Mouse (Mus musculus): ENCODE results near the gene Ifitm1.
"Not testable (repeated sequence)": the region's sequence is repeated elsewhere in the genome, so short reads cannot be mapped to it uniquely, and the experiment has no call there.

Ifitm1 gene

DNA sequence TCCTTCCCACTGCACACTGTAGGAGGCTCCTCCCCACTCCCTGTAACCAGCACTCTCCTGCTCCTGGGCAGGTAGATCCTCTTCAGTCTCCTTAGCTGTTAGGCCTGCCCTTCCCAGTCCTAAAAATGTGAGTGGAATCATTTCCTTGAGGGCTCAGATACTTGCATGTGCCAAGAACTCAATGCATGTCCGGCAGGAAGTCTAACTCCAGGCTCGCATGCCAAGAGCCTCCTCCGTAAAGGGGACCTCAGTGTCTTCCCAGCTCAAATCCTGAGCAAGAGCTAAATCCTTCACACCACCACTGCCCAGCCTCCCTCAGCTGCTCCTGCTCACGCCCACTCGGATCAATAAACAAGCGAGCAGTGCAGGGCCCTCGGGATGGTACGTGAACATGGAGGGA, 16.0 kb upstream of the Ifitm1 start:
- DNase-seq (ENCODE audit: low spot score) = no peak

DNA sequence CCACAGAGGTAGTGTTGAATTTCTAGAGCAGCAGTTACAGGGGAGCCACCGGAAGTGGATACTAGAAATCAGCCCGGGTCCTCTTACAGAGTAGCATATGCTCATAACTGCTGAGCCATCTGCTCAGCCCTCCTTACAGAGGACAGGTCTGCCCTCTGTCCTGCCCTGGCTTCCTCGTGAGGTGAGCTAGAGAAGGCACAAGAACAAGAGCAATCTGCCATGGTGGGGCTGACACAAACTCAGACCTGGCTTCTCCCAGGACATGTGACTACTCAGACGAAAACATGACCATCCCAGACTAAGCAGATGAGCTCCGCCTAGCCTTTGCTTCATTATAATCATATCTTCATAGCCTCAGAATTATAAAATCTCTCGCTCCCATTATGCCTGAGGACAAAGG, 15.3 kb upstream of the Ifitm1 start:
- DNase-seq (ENCODE audit: low spot score) = no peak

DNA sequence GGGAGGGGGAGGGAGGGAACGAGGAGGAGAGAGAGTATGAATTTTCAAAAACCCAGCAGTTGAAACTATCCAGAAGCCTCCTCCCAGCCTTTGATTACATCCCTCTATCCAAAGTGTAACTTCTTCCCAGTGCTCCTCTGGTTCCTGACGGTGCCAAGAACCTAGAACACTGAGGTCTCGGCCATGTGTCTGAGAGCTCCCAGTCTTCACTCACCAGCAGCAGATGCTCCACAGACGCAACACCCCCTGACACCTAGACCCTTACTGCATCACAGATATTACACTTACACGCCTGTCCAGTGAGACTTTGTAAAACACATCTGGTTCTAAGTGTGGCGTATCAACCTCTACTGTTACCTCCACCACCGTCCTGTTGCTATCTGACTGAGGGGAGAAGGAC, 14.6 kb upstream of the Ifitm1 start:
- DNase-seq (ENCODE audit: low spot score) = no peak

DNA sequence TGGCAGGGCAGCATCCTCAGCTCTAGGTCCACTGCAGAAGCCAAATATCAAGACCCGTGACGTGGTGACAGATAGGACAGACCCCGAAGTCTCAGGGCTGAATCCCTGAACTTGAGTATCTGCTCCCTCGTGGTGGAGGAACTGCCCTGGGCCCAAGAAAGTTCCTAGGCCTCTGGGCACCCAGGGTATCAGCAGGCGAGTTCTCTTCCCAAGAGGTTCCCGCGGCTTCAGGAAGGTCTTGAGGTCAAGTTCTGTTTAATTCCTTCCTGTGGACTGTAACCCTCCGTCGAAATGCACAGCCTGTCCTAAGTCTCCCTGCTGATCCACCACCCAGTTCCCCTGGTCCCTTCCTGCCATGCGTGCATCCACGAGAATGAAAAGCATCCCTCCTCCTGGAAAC, 13.9 kb upstream of the Ifitm1 start:
- no peak for DNase-seq (ENCODE audit: low spot score)

DNA sequence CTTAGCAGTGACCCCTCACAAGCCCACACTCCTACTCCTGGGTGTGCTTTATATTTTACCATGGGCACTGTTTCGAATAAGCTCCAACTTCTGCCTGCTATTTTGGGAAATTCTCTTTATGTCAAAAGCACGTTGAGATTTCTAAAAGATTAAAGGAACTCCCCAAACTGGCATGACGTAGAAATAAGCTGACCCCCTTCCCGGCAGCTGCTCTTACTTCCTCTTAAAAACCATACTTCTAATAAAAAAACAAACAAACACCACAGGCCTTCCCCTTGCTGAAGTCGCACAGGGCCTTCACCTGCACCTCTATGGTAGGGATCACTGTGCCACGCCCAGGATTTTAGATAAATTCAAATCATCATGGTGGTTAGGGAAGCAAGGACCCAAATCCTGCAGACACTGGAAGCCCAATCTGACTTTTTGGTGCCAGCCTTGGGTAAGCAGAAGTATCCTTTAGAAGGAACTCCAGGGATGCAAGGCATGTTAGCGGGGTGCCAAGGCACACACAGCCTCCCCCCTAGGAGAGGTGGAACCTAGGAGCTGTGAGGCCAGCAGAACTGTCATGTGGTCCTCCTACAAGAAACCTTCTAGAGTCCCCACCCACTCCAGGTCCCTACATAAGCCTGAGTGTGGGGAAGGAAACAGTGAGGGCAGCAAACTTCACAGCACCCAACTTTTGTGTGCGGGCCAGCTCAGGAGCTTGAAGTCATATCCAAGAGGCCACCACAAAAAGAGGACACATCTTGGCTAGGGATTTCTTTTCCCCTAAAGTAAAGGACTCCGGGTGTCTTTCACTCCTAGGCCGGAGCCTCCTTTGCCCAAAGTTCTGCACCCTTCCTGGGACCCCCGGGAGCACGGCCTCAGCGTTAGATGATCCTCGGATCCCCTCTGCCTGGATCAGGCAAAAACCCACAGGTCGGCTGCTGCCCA, 13.0 kb upstream of the Ifitm1 start:
- no peak for DNase-seq (ENCODE audit: low spot score)

DNA sequence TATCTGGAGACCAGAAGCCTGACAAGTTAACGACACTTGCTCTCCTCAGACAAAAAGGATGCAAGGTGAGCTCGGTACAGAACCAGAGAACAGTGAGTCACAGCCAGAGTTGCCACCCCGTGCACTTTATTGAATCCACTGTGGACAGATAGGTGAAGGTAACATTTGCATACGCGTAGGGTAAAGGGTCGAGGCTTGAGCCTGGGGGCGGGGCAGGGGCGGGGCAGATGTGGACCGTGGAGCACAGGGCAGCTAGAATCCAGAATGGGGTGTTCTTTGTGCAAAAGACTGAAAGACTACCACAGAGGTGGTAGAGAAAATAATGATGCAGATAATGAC, 12.3 kb upstream of the Ifitm1 start:
- no peak for DNase-seq (ENCODE audit: low spot score)

DNA sequence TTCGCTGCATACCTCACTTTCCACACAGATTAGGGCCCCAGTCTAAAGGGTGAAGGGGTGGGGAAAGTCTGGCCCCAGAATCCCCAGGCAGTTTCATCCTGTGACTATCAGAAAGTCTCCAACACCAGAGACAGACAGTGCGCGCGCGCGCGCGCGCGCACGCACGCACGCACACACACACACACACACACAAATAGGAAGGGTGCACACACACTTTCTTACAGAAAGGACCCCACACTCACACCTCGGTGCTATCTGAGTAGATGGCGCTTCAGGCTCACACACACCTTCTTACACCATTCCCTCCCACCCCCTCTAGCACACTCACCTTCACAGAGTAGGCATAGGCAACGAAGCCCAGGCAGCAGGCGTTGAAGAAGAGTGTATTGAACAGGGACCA, 11.7 kb upstream of the Ifitm1 start:
- no peak for DNase-seq (ENCODE audit: low spot score)

DNA sequence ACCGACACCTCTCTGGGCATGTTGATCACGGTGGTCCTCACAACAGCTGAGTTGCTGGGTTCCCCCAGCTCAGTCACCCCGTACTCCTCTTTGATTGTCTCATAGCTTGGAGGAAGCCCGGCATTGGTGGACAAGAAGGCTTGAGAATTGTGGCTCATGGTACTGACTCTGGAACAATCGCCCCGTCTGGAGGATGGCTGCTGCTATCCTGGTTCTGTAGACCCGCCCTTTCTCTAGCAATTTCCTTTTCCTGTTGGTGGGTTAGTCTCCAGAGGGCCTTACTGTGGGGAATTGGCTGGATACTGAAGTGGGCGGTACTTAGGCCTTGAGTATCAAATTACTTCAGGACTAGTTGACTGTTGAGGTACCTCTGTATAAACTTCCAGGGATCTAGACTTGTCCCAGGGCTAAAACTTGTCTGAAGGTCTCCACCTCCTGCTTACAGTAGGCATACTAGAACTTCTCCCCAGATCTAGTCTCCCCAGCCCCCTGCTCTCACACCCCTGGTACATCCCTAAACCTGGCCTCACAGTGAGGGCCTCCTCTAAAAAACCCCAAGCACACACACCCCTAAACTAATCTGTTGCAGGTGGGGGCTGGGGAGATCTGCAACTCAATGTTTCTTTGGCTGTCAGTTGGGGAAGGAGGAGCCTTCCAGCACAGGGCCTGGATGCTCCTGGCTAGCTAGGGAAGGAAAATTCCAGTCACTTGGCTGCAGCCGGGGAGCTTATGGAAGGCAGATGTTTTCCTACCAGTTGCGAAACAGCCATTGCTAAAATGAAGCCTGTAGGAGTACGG, 11.1 kb upstream of the Ifitm1 start, which contains the start of the genes Gm45717 and Ifitm2:
Gene Gm45717, minus strand, starts transcription at position 180 of the 798 bp plus-strand sequence.
Gene Ifitm2, minus strand, starts transcription at position 230 of the 798 bp plus-strand sequence.
- DNase-seq (ENCODE audit: low spot score) = peak; percentile 79

DNA sequence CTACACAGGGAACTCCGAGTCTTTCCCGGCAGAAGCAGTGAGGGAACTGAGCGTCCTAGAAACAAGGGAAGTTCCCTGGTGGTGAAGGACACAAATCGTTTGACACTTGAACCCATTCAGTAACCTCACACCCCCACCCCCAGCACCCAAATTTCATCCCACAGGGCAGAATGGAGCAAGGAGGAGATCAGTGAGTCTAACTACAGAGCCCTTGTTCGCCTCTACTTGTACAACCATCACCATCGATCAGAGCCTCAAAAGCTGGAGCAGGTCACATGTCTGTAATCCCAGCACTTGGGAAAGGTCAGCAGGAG, 10.5 kb upstream of the Ifitm1 start:
- DNase-seq (ENCODE audit: low spot score) = no peak

DNA sequence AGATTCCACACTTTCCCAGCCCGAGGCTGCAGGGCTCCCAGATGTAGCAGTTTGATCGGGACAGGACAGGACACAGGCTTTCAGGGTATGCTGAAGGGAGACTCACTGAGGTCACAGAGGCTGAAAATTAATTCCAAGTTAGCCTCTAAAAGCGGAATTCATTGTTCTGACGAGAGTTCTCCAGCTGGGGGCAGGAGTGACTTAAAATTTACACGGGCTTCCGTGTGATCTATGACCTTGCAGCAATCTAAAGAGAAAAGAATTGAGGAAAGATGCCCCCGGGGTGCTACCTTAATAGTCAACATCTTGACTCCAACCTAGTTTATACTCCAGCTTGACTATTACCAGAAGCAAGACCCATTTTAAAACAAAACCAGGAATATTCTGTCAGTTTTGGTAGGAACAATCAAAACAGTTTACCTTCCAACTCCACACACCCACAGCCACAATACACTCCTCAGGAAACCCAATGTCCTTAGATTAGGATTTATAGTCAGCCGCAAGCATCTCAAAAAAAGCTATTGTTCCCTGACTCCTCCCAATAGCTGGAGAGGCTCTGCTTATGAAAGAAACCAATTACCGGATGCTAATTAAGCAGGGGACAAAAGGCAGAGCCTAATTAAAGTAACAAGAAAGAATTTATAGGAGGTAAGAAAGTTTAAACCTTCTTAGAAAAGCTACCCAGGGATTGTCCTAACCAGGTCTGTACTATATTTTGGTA, 7.7 kb upstream of the Ifitm1 start:
- DNase-seq (ENCODE audit: low spot score) = peak; percentile 73

DNA sequence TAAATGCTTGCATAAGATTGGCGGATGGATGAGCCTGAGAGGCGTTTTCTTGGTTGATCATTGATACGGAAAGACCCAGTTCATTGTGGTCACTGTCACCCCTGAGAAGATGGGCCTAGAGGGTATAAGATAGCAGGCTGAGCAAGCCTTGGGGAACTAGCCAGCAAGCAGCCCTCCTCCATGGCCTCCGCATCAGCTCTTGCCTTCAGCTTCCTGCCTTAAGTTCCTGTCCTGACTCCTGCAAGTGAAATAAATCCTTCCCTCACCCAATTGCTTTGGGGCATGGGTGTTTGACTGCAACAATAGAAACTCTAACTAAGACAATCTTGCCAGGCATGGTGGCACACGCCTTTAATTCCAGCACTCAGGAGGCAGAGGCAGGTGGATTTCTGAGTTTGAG, 7.0 kb upstream of the Ifitm1 start:
- no peak for DNase-seq (ENCODE audit: low spot score)

DNA sequence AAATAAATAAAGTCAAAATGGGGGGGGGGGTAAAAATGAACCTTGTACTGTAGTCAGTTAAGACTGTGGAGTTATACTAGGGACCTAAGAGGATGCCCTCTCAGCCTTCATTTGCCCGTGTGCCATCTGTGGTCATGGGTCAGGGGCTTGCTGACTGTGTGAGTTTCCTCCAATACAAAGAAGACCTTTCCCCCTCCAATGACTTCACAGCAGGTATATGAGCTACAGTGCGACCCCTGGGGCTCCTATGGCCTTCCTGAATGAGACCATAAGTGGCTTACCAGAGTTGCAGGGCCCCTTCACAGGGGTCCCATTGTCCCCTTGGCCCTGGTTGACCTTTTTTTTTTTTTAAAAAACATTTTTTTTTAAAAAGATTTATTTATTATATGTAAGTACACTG, 5.6 kb upstream of the Ifitm1 start:
- DNase-seq (ENCODE audit: low spot score) = no peak

DNA sequence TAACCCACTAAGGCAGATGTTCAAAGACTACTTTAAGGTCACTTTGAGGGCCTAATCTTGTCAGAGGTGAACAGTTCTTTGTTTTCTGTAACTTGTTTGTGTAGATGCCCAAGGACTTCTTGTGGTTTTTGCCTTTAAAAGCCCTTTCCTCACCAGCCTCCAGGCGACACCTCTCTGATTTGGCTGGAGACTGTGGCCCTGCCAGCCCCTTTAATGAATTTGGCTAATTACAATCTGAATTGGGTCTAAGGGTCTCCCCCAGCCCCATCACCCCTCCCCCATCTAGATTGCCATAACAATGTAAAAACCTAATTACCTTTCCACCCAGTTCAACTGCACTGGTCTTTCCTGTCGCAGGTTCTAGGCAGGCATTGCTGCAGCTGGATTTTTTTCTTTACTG, 4.3 kb upstream of the Ifitm1 start:
- DNase-seq (ENCODE audit: low spot score) = no peak

DNA sequence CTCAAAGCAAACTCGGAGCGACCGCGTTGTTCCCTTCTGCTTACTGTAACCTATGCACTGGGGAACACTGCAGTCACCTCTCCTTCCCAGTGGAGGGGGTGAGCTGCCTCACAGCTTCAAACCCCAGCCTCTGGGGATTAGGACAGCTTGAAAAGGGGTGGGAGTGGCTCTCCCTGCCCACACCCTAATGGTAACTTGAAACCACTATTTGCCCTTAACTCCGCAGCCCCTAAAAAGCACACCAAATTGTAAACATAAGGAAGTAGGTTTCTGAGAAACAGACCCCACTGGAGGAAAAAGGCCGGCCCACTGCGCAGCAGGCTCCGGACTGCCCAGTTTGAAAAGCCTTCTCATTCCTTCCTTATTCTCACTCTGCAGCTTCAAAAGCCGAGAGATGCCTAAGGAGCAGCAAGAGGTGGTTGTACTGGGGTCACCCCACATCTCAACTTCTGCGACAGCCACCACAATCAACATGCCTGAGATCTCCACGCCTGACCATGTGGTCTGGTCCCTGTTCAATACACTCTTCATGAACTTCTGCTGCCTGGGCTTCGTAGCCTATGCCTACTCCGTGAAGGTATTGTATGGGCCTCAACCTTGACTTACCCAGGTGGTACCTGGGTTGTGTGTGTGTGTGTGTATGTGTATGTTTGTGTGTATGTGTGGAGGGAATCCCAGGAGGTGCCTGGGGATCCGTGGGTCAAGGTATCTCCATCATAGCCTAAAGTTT, 1.0 kb downstream of the Ifitm1 start:
- DNase-seq (ENCODE audit: low spot score) = no peak

DNA sequence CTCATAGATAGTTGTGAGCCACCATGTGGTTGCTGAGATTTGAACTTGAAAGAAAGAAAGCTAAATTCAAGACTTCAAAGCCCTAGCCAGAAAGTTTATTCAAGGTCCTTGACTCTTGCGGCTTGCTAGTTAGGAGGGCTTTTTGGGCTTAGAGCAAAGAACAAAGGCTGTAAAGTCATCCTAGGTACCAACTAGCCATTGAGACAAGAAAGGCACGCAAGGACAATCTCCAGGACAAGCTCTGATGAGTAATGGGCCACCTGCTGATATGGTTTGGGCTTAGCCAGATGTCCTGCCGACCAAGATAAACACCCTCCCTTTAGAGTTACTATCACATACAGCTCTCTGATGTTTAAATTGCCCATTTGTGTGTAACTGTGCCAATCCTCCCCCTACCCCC, 1.7 kb downstream of the Ifitm1 start:
- not testable (repeated sequence) for DNase-seq (ENCODE audit: low spot score)

DNA sequence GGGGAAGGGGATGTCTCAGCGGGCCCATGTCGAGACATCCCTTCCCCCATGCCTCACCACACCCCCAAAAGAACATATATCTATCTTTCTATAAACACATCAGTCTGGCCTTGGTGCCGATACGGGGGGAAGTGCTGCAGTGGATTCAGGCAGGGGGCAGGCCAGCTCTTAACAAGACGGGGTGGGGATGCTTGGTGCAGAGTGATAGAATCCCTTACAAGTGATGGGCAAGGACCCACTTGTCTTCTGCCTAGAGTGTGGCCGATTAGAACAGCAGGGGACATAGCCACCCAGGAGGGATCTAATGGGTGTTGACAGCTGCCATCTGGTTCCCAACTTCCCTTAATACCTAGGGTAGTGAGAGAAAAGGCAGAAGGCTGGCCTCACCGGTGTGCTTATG, 3.9 kb downstream of the Ifitm1 start:
- DNase-seq (ENCODE audit: low spot score) = no peak

DNA sequence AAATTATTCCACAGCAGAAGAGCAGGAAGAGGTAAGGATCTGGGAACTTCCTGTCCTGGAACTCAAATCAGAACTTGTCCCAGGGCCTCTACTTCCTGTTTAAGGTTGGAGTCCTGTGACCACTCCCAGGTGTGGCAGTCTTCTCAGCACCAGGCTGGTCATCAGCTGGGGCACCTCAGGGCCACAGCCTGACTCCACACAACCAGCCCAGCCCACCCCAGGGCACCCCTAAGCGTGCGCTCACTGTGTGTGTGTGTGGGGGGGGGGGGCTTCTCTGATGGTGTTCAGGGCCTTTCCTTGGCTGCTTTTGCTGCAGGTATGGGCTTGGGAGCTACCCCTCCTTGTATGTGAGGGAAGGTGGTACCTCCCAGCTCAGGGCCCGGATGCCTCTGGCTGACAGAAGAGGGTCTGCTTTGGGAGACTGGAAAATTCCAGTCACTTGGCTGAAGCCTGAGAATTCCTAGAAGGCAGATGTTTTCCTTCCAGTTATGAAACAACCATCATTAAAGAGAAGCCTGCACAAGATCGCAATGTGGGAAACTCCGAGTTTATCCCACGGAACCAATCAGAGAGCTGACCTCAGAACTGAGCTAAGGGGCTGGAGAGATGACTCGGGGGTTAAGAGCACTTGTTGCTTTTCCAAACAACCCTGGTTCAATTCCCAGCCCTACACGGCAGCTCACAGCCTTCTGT, 4.6 kb downstream of the Ifitm1 start:
- DNase-seq (ENCODE audit: low spot score) = no peak

DNA sequence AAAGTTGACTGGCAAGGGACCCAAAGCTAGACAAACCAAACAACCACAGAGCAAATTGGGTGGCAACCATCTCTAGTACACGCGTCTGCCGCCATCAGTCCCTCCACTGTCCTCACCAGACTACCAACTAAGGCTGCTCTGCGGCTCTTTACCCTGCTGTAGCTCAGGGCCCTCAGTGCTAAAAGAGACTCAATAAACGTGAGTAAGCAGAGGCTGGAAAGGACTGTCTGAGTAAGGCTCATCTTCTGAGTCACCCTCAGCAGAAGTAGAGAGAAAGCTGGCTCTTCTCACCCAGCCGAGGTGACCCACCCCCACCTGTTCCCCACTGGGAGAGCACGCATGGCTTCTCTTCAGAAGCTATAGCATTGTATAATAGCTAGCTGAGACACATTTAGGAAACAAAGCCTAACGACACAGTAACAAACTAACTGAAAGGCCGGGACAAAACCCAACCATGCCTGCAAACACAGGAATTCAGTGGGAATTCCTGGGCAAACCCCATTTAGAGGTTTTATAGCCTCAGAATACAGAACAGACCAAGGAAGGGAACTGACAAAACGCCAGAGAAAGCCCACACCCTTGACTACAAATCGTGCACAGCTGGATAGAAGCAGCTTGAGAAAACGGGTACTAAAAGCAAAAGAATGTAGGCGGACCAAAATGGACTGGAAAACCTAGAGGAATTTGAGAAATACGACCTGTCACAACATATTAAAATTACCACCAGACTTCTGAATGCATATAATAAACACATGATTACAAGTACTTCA, 6.6 kb downstream of the Ifitm1 start:
- DNase-seq (ENCODE audit: low spot score) = no peak

DNA sequence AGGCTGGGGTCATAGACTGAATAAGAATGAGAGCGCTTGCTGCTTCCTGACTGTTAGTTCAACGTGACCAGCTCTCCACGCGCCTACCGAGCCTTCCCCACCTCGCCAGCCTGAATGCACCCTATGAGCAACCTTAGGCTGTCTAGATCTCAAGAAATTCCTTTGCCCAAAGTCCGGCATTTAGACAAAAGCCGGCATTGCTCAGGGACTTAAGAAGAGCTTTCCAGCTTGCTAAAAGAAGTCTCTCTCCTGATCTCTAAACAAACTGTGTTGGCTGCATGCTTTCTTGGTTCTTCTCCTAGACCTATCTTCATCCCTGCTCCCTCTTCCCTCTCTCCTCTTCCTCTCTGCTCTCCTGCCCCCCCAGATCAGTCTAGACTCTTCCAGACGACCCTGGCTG, 7.9 kb downstream of the Ifitm1 start:
- DNase-seq (ENCODE audit: low spot score) = no peak

DNA sequence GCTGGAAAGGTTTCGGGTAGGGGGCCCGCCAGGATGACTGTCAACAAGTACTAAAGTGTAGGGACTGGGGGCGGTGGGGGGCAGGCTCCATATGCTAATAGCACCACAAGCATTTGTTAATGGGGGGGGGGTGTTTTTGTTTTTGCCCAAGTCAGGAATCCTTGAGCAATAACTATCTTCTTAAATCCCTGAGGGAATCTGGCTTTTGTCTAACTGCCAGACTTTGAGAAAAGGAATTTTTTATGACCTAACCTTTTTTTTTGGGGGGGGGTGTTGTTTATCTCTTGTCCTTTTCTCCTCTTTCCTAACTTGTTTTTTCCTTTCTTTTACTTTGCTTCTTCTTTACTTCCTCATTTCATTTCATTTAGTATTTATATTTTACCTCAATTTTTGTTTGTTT, 8.4 kb downstream of the Ifitm1 start:
- no peak for DNase-seq (ENCODE audit: low spot score)

DNA sequence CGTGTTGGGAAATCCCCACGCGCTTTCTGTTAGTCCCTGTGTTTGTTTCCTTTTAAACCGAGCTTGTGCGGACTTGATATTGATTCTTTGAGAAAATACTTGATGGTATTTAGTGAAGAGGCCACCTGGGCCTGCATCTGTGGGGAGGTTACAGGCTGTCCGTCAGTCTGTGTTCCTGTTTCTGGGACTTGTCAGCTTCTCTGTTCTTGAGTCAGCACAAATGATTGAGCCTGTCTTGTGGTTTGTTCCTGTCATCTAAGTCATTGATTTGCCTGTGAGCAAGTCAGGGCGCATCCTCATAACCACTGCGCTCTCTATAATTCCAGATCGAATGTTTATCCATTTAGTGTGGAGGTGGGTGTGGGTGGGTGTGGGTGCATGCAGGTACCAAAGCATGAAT, 9.7 kb downstream of the Ifitm1 start:
- DNase-seq (ENCODE audit: low spot score) = not testable (repeated sequence)
